Mouse (Mus musculus) embryo, embryonic 10 days (tissue): ENCODE results near the gene Actl7a.
A peak's percentile ranks its signal among the peaks of the same experiment; 100 is the strongest.

Source experiments
- DNase-seq: peaks from one replicate; pipeline ENCODE4 v3.0.0-alpha.2; 2015; ENCODE audit warnings: low spot score

Gene Actl7a

DNA sequence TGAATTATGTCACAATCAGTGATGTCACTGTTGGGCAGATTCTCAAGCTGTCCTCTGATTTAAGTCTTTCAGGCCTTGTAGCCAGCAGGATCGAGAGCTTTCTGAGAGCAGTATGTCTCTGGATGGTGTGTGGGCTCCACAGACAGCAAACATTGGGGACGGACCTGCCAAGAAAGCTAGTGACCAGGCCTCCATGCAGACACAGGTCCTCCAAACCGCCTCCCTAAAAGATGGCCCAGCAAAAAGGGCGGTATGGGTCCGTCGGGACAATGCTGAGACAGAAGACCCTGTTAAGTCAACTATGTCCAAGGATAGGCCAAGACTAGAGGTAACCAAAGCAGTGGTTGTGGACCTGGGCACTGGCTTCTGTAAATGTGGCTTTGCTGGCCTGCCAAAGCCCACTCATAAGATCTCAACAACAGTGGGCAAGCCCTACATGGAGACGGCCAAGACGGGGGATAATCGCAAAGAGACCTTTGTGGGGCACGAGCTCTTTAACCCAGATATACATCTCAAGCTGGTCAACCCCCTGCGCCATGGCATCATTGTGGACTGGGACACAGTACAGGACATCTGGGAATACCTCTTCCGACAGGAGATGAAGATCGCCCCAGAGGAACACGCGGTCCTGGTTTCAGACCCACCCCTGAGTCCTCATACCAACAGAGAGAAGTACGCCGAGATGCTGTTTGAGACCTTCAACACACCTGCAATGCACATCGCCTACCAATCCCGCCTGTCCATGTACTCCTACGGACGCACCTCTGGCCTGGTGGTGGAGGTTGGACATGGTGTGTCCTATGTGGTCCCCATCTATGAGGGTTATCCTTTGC lies at the start of gene Actl7a:
Gene Actl7a, plus strand, starts transcription at position 51 of the 833 bp plus-strand sequence.
- DNase-seq, result no peak

DNA sequence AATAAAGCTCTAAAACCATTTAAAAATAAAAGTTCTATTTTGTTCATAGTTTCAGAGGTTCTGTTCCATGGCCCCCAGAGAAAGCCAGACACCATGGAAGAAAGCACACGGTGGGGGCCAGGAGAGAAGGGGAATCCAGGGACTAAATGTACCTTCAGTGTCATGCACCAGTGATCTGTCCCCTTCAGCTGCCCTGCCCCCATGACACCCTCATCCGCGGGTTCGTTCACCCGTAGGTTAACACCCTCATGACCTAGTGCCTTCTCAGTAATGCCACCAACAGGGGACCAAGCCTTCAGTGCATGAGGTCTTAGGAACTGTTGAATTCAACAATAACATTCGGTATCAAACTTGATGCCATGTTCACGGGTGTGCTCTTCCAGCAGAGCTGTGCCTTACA lies 46.8 kb upstream of the Actl7a start:
- DNase-seq, result no peak

DNA sequence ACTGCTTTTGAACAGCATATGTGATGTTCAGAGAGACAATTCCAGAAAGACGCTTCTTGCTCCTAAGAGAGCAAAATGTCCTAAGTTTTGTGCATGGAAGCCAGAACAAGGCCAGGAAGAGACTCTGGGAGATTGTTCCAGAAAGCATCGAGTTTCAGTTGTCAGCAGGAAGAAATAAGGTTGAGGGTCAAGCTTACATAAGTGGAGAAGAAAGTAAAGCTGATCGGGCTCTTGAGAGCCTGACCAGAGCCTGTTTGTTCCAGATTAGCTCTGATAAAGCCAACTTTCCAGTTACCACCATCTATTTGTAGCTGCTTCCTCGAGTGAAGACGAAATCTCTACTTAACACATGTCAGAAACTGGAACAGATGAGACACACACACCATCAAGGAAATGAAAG lies 44.5 kb upstream of the Actl7a start:
- no peak for DNase-seq

DNA sequence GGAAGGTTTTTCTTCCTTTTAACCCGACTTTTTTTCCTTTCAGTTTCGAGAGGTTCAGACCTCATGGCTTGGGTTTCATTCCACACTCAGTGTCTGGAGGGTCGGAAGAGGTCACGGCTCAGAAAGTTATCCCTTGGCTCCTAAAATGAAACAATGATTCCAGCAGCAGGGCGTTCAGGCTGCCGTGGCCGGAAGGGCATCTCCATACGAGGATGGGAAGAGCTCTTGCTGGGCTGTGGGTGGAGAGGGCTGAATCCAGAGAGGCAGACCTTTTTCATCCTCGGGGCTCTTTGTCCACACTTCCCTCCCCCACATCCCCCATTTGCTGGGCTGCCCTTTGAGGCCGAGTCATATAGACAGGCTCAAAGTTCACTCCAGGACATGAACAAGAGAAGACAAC lies 41.0 kb upstream of the Actl7a start:
- peak; percentile 69 for DNase-seq

DNA sequence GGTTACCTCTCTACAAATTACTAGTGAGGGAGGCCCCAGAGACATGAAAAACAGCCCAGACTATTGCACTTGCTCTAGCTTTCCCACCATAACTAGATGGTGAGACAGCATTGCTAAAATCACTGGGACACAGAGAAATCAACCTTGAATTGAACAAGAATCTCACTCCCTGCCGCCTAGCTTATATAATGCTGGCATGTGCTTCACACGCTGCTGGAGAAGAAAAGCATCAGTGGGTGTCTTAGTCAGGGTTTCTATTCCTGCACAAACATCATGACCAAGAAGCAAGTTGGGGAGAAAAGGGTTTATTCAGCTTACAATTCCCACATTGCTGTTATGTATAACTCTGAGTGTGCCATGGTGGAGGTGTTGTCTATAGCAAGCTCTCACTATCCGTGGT lies 30.1 kb upstream of the Actl7a start:
- no peak for DNase-seq

DNA sequence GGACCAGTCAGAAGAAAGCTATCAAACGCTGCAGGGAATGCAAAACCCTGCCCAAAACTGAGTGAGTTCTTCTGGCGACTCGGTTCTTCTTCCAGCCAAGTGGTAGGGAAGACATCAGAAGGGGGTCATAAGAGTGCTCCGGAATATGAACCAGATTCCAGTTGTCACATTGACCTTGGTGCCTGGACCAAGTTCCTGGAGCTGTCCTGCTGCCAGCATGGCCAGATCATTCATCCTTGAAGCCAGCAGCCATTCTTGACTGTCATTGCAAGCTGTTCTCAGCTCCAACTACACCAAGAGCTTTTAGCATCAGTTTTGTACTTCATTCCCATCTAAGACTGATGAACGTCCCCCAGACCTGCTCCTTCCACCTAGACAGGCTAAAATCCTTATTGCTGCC lies 26.4 kb upstream of the Actl7a start:
- no peak for DNase-seq

DNA sequence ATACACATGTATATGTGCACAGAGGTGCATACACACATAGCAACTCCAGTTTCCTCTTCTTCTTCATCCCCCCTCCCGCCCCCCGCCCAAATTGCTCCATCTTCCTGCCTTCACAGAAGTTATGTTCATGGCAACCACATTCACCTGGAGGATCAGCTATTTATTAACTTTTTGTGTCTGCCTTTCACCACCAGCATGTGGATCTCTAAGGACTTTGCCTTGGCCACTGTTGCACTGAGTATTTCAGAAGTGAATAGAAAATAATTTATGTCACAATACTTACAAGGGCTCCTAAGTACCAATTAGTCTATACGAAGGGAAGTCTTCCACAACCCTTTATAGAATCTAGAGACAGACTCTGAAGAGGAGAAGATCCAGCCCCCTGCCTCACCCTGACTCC lies 25.3 kb upstream of the Actl7a start:
- no peak for DNase-seq

DNA sequence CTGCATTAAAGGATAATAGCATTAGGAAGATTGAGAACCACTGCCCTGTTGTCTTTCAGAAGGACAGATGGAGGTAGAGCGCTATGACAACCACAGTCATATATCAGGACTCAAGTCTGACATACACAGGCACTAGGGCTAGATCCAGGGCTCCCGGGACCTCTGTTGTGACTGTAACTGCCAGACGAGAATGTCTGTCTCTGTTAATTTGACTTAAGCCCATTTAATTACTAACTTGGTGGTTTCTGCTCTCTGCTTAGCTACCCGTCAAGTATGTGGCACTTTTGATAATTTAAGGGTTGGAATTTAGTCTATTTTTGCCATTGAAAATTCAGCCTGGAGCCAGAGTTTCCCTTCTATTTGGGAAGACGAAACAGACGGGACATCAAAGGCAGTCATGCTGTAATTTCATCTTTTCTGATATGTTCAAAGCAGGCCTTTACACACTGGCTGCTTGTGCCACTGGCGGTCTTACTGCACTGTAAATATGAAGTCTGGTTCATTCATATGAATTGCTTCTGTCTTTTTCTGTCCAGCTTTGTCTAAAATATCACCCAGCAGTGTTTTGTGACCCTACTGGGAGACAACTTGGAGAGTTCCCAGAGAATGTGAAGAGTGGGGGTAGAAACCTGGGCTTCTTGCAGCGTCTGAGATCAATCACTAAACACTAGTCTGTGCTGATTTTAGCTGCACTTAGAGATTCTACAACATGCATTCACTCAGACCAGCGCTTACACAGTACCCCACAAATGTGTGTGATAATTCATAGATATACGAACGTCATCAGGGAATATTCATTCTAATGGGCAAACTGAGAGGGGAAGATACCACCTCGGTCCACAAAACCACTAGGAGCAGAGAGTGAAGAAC lies 24.4 kb upstream of the Actl7a start:
- DNase-seq, result no peak

DNA sequence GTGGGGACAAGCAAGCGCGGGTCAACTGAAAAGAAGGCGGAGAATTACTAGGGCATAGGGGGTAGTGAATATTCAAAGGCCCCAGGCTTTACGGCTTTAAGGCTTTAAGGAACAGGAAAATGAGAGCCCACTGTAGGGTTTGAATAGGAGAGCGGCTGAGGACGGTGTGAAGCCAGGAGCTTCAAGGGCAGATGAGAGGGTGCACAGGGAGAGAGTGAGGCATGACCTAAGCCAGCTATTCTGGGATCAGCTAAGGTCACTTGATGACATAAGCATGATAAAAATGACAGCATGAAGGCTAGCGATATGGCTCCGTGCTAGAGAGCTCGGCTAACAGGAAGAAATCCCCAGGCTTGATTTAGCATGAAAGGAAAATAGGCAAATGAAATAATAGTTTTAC lies 23.8 kb upstream of the Actl7a start:
- no peak for DNase-seq

DNA sequence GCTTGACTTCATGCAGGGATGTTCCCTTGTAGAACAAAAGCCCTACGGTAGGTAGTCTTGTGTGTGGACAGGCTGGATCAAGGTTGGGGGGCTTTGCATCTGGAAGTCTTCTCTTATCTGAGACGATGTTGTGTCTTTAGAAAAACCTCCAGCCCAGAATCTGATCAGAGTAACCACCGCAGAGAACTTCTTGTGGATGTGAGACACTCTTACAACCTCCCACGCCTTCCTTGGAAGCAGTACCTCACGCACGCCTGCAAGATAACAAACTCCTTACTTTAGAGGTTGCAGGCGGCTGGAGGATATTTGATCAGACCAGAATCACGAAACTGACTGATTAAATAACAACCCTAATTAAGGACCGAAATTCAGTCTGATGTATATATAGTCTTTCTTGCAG lies 22.8 kb upstream of the Actl7a start:
- DNase-seq, result no peak

DNA sequence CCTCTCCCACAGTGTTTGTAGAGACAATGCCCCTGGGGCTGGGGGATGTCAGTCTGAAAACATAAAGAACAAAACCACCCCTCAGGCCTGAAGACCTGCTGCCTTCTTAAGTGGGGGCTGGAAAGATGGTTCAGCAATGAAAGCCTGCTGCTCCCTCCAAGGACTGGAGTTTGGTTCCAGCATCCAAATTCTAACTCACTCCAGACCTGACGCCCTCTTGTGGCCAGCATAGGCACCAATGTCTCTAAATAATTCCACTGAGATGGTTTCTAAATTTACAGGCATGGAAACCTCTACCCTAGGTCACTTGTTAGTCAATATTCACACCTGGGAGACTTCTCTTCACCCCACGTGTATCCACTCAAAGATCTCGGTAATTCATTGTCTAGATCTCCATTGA lies 21.7 kb upstream of the Actl7a start:
- DNase-seq, result peak; percentile 59

DNA sequence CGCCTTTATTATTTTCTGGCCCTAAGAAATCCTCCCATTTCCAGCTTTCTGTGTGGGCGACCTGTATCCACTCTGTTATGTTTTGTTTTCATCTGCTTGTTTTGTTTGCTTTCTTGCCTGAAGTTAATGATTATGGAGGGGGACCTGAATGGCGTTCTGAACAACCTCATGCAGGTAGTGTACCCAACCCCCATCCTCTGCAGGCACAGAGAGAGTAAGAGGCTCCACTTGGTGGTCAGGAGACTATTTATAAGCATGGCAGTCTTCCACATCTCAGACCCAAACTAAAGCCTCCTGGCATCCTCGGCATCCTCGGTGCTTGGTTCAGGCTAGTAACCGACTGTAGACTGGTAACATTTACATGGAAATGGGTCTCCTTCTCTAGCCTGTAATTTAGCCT lies 20.9 kb upstream of the Actl7a start:
- no peak for DNase-seq

DNA sequence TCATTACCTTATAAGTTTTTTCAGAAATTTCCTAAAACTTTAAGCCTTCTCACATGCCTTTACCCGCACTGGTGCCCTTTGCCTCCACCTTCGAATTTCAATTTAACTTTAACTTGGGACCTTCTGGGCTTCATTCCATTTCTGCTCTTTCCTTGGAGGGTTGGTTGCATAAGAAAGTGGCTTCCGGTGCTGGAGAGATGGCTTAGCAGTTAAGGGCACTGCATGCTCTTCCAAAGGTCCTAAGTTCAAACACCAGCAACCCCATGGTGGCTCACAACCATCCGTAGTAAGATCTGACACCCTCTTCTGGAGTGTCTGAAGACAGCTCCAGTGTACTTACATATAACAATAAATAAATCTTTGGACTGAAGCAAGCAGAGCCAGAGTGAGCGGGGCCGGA lies 20.0 kb upstream of the Actl7a start:
- DNase-seq, result no peak

DNA sequence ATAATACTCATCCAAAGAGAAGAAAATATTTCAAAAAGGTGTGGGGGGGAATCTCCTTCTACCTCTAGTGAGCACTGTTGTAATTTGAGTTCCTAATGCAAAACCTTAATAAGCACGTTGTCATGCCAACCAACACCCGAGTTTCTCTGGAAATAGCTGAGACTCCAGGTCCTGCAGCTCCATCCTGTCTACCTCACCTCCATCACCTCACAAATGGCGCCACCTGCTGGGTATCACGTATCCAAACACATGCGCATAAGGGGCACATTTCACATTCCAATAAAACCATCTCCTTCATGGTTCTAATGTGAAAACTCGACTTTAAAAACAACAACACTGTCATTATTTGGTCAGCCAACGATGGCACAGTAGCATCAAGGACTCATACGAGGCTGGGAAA lies 17.4 kb upstream of the Actl7a start:
- DNase-seq, result peak; percentile 43

DNA sequence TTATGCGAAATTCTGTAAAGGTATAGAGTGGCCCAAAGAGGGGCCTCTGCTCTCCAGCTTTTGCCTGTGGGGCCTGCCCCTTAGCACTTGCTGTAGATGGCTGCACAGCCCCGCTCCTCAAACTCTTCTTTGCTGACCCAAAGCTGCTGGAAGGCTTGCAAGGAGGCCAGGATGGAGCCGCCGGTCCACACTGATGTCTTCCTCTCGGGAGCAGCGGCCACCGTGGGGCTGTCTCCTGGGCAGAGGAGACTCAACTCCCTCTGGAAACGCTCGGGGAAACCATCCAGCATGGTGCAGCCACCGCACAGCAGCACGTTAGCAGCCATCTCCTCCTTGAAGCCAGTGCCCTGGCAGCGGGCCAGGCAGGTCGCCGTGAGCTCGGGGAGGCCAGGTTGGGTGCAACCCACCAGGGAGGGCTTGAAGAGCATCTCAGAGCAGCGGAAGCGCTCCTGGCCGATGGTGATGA lies 3.2 kb upstream of the Actl7a start, which contains the start of gene Gm26657:
Gene Gm26657, plus strand, starts transcription at position 51 of the 466 bp plus-strand sequence.
- DNase-seq, result no peak

DNA sequence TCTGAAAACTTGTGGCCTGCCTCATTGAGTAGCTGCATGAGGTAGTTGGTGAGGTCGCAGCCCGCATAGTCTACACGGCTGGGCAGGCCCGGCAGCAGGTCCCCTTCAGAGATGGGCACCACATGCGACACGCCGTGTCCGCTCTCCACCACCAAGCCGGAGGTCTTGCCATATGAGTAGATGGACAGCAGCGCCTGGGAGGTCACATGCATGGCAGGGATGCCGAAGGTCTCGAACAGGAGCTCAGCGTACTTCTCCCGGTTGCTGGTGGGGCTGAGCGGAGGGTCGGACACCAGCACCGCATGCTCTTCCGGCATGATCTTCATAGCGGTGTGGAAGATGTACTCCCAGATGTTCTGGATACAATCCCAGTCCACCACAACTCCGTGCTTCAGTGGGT lies 2.6 kb upstream of the Actl7a start:
- no peak for DNase-seq

DNA sequence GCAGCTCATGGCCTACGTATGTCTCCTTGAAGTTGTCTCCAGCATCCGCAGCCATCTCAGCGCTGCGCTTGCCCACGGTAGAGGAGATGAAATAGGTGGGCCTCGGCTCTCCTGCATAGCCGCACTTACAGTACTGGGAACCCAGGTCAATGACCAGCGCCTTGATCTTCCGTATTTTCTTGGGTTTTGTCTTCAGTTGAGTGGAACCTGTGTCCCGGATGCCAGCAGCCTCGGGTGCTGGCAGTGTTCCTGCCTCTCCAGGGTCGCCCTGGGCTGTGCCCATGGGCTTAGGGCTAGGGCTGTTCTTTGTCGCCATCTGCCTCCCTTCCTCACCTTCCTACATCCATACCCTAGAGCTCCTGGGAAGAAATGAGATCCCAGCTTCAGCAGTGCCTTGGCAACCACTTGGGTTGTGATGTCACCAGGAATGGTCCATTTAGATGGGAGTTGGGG lies 2.1 kb upstream of the Actl7a start, which contains the start of gene Actl7b:
Gene Actl7b, minus strand, starts transcription at position 403 of the 453 bp plus-strand sequence.
- DNase-seq, result no peak

DNA sequence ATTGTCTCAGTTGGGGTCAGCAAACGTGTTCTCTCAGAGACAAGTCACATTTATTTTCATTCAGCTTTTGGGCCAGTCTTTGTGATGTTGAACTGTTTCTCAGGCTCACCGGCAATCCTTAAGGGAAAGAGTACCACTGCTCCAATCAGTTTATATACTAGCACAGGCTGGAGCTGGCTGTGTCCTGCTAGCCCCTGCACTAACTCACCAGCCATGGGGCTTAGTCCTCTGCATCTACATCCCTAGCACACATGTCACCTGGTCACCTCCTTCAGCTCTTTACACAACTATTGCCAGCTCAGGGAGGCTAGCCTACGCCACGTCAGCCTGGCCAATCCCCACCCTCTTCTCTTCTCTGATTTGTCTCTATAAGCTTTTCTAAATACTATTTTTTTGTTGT lies 515 bp upstream of the Actl7a start:
- no peak for DNase-seq

DNA sequence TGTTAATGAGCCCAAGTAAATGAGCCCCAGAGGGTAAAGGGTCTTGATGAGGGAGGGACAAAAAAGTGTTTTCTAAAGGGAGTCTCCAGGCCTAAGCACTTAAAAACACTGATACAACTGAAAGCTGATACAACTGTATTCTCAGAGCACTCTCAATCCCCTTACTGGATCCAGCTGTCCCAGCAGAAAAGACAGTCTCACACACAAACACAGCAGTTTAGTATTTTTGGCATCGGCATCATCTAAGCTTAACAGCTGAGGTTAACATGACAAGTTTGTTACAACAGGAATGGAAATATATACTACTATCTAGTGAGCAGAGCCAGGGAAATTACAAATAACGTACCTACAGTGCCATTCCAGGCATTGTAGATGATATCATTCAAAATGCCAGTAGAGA lies 3.1 kb downstream of the Actl7a start:
- no peak for DNase-seq

DNA sequence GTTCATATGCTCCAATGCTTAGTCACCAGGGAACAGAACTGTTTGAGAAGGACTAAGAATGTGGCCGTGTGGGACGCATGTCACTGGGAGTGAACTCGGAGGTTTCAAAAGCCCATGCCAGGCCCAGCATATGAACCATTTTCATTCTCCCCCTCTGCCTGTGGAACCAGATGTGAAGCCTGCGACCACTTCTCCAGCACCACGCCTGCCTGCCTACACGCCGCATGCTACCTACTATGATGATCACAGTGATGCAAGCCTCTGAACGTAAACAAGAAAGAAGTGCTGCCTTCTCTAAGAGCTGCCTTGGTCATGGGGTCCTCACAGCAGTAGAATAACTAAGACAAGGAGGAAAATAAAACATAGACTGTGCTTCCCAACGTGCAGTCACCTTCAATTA lies 4.2 kb downstream of the Actl7a start:
- DNase-seq, result no peak

DNA sequence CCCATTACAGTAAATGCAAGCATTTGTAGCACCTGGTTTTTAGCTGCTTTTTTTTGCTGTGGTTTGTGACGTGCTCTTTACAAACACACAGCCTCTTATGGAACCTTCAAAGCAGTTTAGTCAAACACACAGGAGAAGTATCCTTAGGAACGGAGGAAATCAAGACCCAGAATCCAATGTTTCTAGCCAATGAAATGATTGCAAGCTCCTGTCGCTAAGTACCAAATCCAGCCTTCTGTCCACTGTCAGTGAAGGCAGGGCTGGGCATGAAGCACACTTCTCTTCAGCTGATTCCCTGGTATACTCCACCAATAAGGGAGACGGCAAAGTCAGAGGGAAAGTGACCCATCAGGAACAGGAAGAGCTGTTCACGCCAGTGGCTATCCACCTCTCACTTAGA lies 12.8 kb downstream of the Actl7a start:
- DNase-seq, result no peak

DNA sequence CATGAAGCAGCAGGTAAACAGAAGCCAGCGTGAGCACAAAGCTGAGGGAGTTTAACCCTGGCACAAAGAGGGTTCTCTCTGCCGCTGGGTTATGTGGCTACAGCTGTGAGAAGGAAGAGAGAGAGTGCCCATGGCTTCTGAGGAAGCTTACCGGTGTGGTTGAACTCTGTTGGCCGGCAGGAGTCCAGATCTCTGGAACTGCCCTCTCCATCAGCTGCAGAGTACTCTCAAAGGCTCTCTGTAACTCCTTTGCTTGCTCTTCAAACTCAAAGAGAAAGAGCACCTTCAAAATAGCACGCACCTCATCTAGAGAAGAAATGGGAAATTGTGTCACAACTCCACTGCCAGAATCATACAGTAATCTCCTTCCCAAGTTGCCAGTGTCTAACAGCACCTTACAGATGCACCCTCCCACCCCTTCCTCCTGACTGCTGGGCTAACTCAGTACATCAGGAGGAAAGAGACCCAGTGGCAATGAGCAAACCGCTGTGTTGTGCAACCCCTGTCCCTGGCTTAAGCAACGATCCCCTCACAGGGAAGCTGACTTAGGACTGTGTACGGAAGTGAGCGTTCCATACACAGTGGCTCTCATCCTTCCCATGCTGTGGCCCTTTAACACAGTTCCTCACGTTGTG lies 13.9 kb downstream of the Actl7a start:
- DNase-seq, result no peak
